Mouse (Mus musculus) midbrain, embryonic 12.5 days (tissue): ENCODE measurements around the gene Pde3a. TPM values are rescaled to one million over a fixed set of nuclear protein-coding genes. Genes with fewer than 3 reads are reported as not detected.

Experiments
- ATAC-seq: fragments of 200-750 bp; cut with Nextera tagmentation; 2 replicates; pipeline ENCODE4 v1.8.0; 2017; ENCODE audit warnings: low read depth, moderate TSS enrichment, moderate library complexity; ENCODE audit not compliant: low FRiP score
- H3K27ac ChIP-seq: fragments of 300-500 bp; sonication (generic); replicated peaks from 2 replicates; pipeline ENCODE4 v1.5.1; 2016; ENCODE audit warnings: mild to moderate bottlenecking
- H3K27me3 ChIP-seq: fragments of 300-500 bp; sonication (generic); 2 replicates; pipeline ENCODE4 v1.6.1; 2016; ENCODE audit warnings: mild to moderate bottlenecking
- H3K36me3 ChIP-seq: fragments of 300-500 bp; sonication (generic); 2 replicates; pipeline ENCODE4 v1.6.1; 2016
- H3K4me1 ChIP-seq: fragments of 300-500 bp; sonication (generic); 2 replicates; pipeline ENCODE4 v1.6.1; 2016
- H3K4me2 ChIP-seq: fragments of 300-500 bp; sonication (generic); replicated peaks from 2 replicates; pipeline ENCODE4 v1.6.1; 2016; ENCODE audit warnings: mild to moderate bottlenecking, moderate library complexity
- H3K4me3 ChIP-seq: fragments of 300-500 bp; sonication (generic); 2 replicates; pipeline ENCODE4 v1.5.1; 2016; ENCODE audit warnings: mild to moderate bottlenecking
- H3K9ac ChIP-seq: fragments of 300-500 bp; sonication (generic); replicated peaks from 2 replicates; pipeline ENCODE4 v1.6.1; 2016; ENCODE audit warnings: mild to moderate bottlenecking, moderate library complexity
- H3K9me3 ChIP-seq: fragments of 300-500 bp; sonication (generic); 2 replicates; pipeline ENCODE4 v1.6.1; 2016; ENCODE audit warnings: mild to moderate bottlenecking
- WGBS: fragments of 180-500 bp; shearing (Covaris S2); methylation state at CpG from one replicate; pipeline ENCODE4 v1.1.7; 2016; 5-methylcytosine and 5-hydroxymethylcytosine counted together
- polyA plus RNA-seq: library from polyadenylated mRNA; unstranded; fragments of >200 nt; fragmentation: Nextera tagmentation; extraction: Ambion mirVana; gene quantifications from 2 replicates; pipeline ENCODE4 v1.2.1, GENCODE M21; 2016

Pde3a gene
- polyA plus RNA-seq, 1 experiment from 2014 or later: 2.7 TPM

DNA sequence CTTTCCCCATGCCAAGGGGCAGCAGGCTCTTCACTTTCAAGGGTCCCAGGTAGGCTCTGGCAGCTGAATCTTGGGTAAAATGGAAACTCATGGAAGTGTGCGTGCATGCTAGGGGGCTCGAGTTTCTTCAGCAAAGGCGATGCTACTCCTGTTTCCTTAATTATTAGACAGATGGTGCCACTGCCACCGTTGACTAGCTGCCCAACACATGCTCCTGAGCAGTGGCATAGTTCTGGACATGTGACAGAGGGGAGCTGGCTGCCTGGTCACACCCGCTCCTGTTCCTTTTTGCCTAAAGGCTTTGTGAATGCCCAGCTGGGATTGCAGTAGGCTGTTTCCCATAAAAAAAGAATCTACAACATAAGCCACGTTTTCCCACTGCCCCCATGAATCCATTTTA lies 2.7 kb upstream of the Pde3a start:
- 76% methylated on average over 6 of the region's 6 CpGs for WGBS
- Histone ChIP-seq H3K4me3 (no peak overlapping the region), H3K4me2 (no peak overlapping the region), H3K9me3 (no peaks in the 10 kb centered on the region), H3K9ac (no peak overlapping the region), H3K4me1 (peaks cover 7% of the 10 kb centered on the region), H3K27ac (no peak overlapping the region), H3K36me3 (no peaks in the 10 kb centered on the region), H3K27me3 (peaks cover 32% of the 10 kb centered on the region)
- ATAC-seq: no peak

DNA sequence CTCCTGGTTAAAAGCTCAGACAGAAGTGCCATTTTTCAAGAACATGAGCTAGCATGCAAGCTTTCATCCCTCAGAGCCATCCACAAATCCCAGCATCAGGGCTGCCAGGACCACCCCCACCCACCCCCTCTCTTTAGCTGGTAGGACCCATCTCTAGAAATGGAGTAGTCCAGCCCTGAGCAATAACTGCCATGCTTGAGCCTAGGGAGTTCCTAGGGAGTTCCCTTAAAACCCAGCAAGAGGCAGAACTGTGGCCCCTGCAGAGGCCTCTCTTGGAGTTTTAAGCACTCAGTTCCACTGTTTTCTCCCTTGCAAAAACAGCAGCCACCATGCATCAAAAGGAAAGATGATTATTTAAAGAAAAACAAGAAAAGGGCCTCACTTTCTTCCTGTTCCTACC lies 988 bp upstream of the Pde3a start:
- no peaks in the 10 kb centered on the region for H3K9me3 ChIP-seq
- H3K4me2 ChIP-seq: peak overlapping the region; percentile 98
- no peak overlapping the region for H3K27ac ChIP-seq
- peaks cover 7% of the 10 kb centered on the region for H3K4me1 ChIP-seq
- peaks cover 46% of the 10 kb centered on the region for H3K27me3 ChIP-seq
- no peak overlapping the region for H3K9ac ChIP-seq
- no peaks in the 10 kb centered on the region for H3K36me3 ChIP-seq
- H3K4me3 ChIP-seq: peak overlapping the region; percentile 63; the same call in 1 of the 2 replicates
- no peak for ATAC-seq

DNA sequence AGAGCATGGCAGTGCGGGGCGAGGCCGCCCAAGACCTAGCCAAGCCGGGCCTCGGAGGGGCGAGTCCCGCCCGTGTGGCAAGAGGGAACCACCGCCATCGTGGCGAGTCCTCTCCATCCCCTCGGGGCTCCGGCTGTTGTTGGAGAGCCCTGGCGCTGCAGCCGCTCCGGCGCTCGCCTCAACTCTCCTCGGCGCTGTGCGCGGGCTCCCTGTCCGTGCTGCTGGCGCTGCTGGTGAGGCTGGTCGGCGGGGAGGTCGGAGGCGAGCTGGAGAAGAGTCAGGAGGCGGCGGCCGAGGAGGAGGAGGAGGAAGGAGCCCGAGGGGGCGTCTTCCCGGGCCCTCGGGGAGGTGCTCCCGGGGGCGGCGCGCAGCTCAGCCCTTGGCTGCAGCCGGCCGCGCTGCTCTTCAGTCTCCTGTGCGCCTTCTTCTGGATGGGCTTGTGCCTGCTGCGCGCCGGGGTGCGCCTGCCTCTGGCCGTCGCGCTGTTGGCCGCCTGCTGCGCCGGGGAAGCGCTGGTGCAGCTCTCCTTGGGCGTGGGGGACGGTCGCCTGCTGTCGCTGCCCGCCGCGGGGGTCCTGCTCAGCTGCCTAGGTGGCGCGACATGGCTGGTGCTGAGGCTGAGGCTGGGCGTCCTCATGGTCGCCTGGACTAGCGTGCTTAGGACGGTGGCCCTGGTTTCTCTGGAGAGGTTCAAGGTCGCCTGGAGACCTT lies 671 bp downstream of the Pde3a start:
- H3K27me3 ChIP-seq: peaks cover 51% of the 10 kb centered on the region

DNA sequence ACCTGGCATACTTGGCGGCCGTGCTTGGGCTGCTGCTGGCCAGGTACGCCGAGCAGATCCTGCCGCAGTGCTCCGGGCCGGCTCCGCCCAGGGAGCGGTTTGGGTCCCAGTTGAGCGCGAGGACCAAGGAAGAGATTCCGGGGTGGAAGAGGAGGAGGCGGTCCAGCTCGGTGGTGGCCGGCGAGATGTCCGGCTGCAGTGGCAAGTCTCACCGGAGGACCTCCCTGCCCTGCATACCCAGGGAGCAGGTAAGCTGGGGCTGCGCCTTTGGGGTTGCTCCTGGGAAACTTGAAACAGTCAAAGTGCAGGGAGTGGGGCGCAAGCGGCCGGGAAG lies 1.2 kb downstream of the Pde3a start:
- Histone ChIP-seq H3K9me3 (no peaks in the 10 kb centered on the region), H3K27me3 (peaks cover 51% of the 10 kb centered on the region), H3K27ac (peak overlapping the region; percentile 25; the same call in 1 of the 2 replicates), H3K9ac (peak overlapping the region; percentile 62), H3K4me2 (peak overlapping the region; percentile 98), H3K4me1 (peaks cover 7% of the 10 kb centered on the region), H3K36me3 (no peaks in the 10 kb centered on the region), H3K4me3 (peak overlapping the region; percentile 63)
- 2% methylated on average over 20 of the region's 22 CpGs for WGBS
- no peak; the same call in 1 of the 2 replicates for ATAC-seq

More for the DNA sequence above, 671 bp downstream of the Pde3a start:
- WGBS: under 1% methylated on average over 65 of the region's 68 CpGs
- Histone ChIP-seq H3K27ac (peak overlapping the region; percentile 25; the same call in 1 of the 2 replicates), H3K36me3 (no peaks in the 10 kb centered on the region), H3K4me3 (peak overlapping the region; percentile 63), H3K9me3 (no peaks in the 10 kb centered on the region), H3K4me2 (peak overlapping the region; percentile 98), H3K9ac (peak overlapping the region; percentile 62), H3K4me1 (peaks cover 7% of the 10 kb centered on the region)
- ATAC-seq: peak; percentile 89

DNA sequence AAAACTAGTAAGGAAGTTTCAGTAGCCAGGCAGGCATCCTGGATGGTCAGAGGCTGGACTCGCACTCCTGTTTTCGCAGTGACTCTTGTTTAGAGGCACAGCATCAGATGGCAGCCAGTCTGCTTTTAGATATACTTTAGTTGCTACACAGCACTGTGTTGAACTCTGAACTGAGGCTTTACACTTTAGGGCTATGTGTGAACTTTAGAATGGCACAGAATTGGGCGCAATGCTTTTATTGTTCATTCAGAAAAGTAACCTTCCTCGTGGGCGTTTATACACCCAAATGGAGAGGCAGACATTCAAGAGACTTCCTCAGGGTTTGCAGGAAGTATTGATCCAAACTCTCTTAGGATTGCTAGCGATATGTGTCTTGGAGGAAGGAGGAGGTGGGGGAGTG lies 1.9 kb downstream of the Pde3a start:
- Histone ChIP-seq H3K9me3 (no peaks in the 10 kb centered on the region), H3K4me2 (peak overlapping the region; percentile 98), H3K4me3 (0 out of 2 replicates have a peak overlapping the region, but pooled peaks have one; percentile 63), H3K4me1 (peaks cover 7% of the 10 kb centered on the region), H3K9ac (no peak overlapping the region), H3K27ac (no peak overlapping the region), H3K27me3 (peaks cover 51% of the 10 kb centered on the region), H3K36me3 (no peaks in the 10 kb centered on the region)
- 57% methylated on average over 6 of the region's 6 CpGs for WGBS
- no peak for ATAC-seq

DNA sequence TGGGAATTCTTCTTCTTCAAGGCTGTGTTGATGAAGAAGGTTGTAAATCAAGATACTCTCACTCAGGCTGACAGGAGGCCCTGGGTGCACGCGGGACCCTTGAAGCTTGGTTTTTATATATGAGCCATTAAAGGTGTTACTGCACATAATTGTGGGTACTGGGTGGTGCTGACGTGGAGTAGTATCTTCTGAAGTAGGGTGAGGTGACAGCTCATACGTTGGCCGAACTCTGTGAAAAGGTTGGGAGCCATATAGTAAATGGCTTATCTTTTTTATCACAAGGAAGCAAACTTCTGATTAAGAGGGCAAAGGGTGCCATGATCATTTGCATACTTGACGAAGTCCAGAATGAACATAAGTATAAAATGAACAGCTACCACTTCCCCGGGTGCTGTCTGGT lies 3.5 kb downstream of the Pde3a start:
- Histone ChIP-seq H3K9ac (no peak overlapping the region), H3K27ac (no peak overlapping the region), H3K4me1 (peaks cover 7% of the 10 kb centered on the region), H3K36me3 (no peaks in the 10 kb centered on the region), H3K9me3 (no peaks in the 10 kb centered on the region), H3K27me3 (peaks cover 51% of the 10 kb centered on the region), H3K4me3 (no peak overlapping the region), H3K4me2 (no peak overlapping the region)
- no peak for ATAC-seq
- 89% methylated on average over 7 of the region's 7 CpGs for WGBS

DNA sequence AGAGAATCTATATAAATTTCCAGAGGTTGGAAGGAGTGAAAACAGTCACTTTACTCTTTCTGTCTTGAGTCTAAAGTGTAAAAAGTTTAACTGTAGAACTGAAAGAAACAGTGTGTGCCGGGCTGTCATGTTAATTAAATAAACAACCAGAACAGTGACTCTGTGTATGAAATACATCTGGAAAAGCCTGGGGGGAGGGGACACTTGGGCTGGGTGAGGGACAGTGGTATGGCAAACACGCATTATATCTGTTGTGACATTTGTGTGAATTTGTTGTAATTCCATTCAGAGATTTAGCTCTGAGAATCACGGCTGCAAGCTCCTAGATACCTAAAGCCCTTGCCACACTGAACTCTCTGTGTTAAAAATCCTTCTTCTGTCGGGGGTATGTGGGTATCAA lies 5.9 kb downstream of the Pde3a start:
- H3K9me3 ChIP-seq: no peaks in the 10 kb centered on the region
- 51% methylated on average over 4 of the region's 4 CpGs for WGBS
- no peak for ATAC-seq
- peaks cover 33% of the 10 kb centered on the region for H3K27me3 ChIP-seq
- peaks cover 5% of the 10 kb centered on the region for H3K4me1 ChIP-seq
- H3K4me2 ChIP-seq: no peak overlapping the region
- H3K27ac ChIP-seq: no peak overlapping the region
- H3K9ac ChIP-seq: no peak overlapping the region
- no peak overlapping the region for H3K4me3 ChIP-seq
- H3K36me3 ChIP-seq: no peaks in the 10 kb centered on the region

DNA sequence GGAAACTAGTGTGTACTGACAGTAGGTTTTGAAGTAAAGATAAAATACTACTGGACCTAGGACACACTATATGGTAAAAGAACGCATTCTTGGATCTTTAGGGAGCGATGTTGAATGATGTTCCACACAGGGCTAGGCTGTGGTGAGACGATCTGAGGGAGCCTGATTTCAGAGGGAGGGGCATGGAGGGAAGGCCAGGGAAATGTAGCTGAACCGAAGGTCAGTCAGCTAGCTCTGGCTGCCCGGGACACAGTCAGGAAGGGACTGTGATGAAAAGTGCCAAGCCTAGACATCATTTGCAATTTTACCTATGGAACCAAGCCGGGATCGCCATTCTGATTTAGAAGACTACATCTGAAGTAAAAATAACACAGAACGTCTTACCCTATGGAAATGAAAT lies 7.8 kb downstream of the Pde3a start:
- Histone ChIP-seq H3K27ac (no peak overlapping the region), H3K4me2 (no peak overlapping the region), H3K4me1 (no peaks in the 10 kb centered on the region; the same call in 1 of the 2 replicates), H3K36me3 (no peaks in the 10 kb centered on the region), H3K4me3 (no peak overlapping the region), H3K9ac (no peak overlapping the region), H3K27me3 (peaks cover 16% of the 10 kb centered on the region), H3K9me3 (no peaks in the 10 kb centered on the region)
- ATAC-seq: no peak
- 70% methylated on average over 8 of the region's 8 CpGs for WGBS

DNA sequence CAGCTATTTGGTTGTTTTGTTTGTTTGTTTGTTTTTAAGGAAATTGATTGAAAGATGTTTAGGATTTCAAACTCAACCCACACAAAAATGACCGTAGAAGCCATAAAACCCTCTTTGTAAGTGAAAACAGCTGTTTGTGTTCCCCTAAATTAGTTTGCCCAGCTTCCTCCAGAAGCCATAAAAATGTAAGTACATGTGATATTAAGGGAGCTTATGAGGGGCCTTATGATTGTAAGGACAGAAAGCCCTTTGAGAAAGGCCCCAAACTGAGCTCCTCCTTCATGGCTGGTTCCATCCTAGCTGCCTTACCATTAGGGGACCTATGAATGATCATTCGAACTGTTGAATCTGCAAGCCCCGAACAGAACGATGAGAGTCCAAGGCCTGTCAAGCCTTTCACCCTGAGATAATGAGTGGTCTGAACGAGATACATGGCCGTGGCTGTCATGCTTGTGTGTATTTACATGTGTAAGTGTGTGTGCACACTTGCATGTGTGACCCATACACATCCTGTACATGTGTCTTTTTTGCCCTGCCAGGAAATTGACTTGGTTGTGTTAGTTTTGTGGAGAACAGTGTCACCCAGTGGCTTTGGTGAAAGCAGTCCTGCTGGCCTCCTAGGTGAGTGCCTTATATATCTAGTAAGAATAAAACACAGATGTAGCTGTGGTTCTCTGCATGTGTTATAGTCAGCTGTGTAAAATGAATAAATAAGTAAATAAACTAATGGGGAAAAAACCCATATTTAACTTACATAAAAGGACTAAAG lies 8.5 kb downstream of the Pde3a start:
- no peak overlapping the region for H3K9ac ChIP-seq
- WGBS: 91% methylated on average over 6 of the region's 6 CpGs
- H3K27me3 ChIP-seq: peaks cover 9% of the 10 kb centered on the region
- no peaks in the 10 kb centered on the region; the same call in 1 of the 2 replicates for H3K4me1 ChIP-seq
- no peak overlapping the region for H3K4me2 ChIP-seq
- no peaks in the 10 kb centered on the region for H3K9me3 ChIP-seq
- no peak overlapping the region for H3K4me3 ChIP-seq
- no peaks in the 10 kb centered on the region for H3K36me3 ChIP-seq
- ATAC-seq: no peak
- no peak overlapping the region for H3K27ac ChIP-seq

DNA sequence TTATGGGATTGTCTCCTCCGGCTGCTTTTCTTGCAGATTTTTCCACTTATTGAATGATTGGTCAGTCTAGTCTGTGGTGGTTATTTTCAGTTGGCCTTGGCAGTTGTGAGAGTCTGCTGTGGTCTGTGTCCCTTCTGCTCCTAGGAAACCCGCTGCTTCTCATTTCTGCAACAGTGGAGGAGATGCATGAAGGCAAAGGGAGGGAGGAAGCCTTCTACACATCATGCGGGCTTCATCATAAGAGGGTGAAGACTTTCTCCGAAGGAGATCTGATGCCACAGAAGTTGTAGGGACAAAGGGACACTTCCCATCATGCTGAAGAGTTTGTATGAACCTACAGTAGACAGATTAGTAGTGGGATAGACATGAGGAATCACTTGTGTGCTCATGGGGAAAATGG lies 16.2 kb downstream of the Pde3a start:
- Histone ChIP-seq H3K27me3 (no peaks in the 10 kb centered on the region), H3K4me2 (no peak overlapping the region), H3K9ac (no peak overlapping the region), H3K27ac (no peak overlapping the region), H3K36me3 (no peaks in the 10 kb centered on the region), H3K9me3 (no peaks in the 10 kb centered on the region), H3K4me1 (no peaks in the 10 kb centered on the region), H3K4me3 (no peak overlapping the region)
- ATAC-seq: no peak
- 91% methylated on average over 4 of the region's 4 CpGs for WGBS

DNA sequence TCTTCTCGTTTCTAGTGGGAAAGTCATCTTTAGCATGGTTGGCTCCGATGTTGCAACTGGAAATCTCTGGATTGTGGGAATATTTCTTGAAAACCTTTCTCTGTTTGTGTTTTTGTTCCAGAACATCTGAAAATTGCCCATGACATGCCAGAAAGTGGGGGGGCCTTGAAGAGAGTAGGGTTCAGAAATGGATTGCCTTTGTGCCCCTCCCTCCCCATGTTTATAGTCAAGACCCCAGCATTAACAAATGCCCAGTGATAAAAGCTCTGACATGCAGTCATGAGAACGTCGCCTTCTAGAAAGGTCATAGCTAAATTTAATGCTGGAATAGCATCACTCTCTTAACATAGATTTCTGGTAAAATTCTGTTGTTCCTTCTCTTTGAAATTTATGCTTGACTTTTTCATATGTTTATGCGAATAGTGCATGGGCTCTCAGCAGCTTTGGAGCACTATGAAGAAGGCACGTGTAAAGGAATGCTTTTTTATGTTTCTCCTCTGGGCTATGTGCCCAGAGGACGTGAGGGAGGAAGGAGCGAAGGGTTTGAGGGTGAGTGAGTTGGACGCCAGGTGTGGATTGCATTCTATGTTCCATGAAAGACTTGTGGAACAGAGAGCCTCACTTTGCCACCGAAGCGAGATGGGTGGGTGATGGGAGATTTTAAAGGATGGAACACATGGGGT lies 19.0 kb downstream of the Pde3a start:
- Histone ChIP-seq H3K27me3 (no peaks in the 10 kb centered on the region), H3K4me2 (no peak overlapping the region), H3K36me3 (no peaks in the 10 kb centered on the region), H3K9me3 (no peaks in the 10 kb centered on the region), H3K9ac (no peak overlapping the region), H3K27ac (no peak overlapping the region), H3K4me3 (no peak overlapping the region), H3K4me1 (no peaks in the 10 kb centered on the region)
- WGBS: 91% methylated on average over 11 of the region's 11 CpGs
- no peak for ATAC-seq

DNA sequence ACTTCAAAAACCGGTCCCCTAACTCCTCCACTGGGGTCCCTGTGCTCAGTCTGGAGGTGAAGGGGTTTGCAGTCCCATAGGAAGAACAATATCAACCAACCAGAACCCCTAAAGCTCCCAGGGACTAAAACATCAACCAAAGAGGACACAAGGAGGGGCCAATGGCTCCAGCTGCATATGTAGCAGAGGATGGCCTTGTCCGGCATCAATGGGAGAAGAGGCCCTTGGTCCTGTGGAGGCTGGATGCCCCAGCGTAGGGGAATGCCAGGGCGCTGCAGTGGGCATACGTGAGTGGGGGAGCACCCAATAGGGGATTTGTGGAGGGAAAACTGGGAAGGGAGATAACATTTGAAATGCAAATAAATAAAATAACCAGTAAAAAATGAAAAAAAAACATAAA lies 19.8 kb downstream of the Pde3a start:
- Histone ChIP-seq H3K27ac (no peak overlapping the region), H3K4me1 (no peaks in the 10 kb centered on the region), H3K4me3 (no peak overlapping the region), H3K9me3 (no peaks in the 10 kb centered on the region), H3K27me3 (no peaks in the 10 kb centered on the region), H3K36me3 (no peaks in the 10 kb centered on the region), H3K4me2 (no peak overlapping the region), H3K9ac (no peak overlapping the region)
- 95% methylated on average over 5 of the region's 5 CpGs for WGBS
- no peak for ATAC-seq
